Mouse (Mus musculus): ENCODE measurements around the gene Prrg4. TPM values are rescaled to one million over a fixed set of nuclear protein-coding genes. Genes with fewer than 3 reads are reported as not detected.

The Prrg4 gene
- total and polyA plus RNA-seq, 3 experiments: not detected

- H3K9me3 ChIP-seq (replicated peaks; ENCODE audit: insufficient read depth, low read length): no peaks in the 10 kb centered on the region
- H3K4me1 ChIP-seq (ENCODE audit: control insufficient read depth in 1 of 2, insufficient read depth in 2 of 2, low read length in 2 of 2): peaks cover 7 to 10% of the 10 kb centered on the region in 2 experiments
- peaks cover 0 to 26% of the 10 kb centered on the region in 2 experiments; a peak in 2 of 4 replicates for H3K36me3 ChIP-seq (ENCODE audit: control insufficient read depth in 1 of 2, insufficient read depth in 2 of 2, low read length in 2 of 2)
- DNase-seq (ENCODE audit: low read depth, low spot score): peak; percentile 25
- H3K9ac ChIP-seq (ENCODE audit: control insufficient read depth, low read depth, low read length, poor library complexity, severe bottlenecking): peak overlapping the region; percentile 14; the same call in 1 of the 2 replicates
- H3K79me2 ChIP-seq (ENCODE audit: control insufficient read depth, insufficient read depth, low read length, poor library complexity): peaks cover 43% of the 10 kb centered on the region
- H3K4me3 ChIP-seq (ENCODE audit: control insufficient read depth in 1 of 2, insufficient read depth in 1 of 2, low read depth in 2 of 2, low read length in 2 of 2): no peak overlapping the region; a peak in 1 of 4 replicates
- TF ChIP-seq MYC (IDR thresholded peaks at IDR 0.05; ENCODE audit: low read depth, low read length): no peak
- no peak for TF ChIP-seq TBP (IDR thresholded peaks at IDR 0.05; ENCODE audit: low read depth, low read length)
- no peak overlapping the region for H3K27ac ChIP-seq (ENCODE audit: control insufficient read depth, low read depth, low read length)
- H3K27me3 ChIP-seq (ENCODE audit: control insufficient read depth in 1 of 2, insufficient read depth in 2 of 2, low read length in 2 of 2): no peaks in the 10 kb centered on the region
Measured at GRCm38 (mm10) chr2:104814181-104814951, 35.3 kb downstream of the Prrg4 start.

- peaks cover 2 to 5% of the 10 kb centered on the region in 2 experiments; a peak in 2 of 4 replicates for H3K4me1 ChIP-seq (ENCODE audit: control insufficient read depth in 1 of 2, insufficient read depth in 2 of 2, low read length in 2 of 2)
- peak; percentile 84 for DNase-seq (ENCODE audit: low read depth, low spot score)
- H3K4me3 ChIP-seq (ENCODE audit: control insufficient read depth in 1 of 2, insufficient read depth in 1 of 2, low read depth in 2 of 2, low read length in 2 of 2): no peak overlapping the region
- H3K27me3 ChIP-seq (ENCODE audit: control insufficient read depth in 1 of 2, insufficient read depth in 2 of 2, low read length in 2 of 2): no peaks in the 10 kb centered on the region
- H3K9ac ChIP-seq (ENCODE audit: control insufficient read depth, low read depth, low read length, poor library complexity, severe bottlenecking): no peak overlapping the region
- peaks cover 11% of the 10 kb centered on the region; the same call in 1 of the 2 replicates for H3K79me2 ChIP-seq (ENCODE audit: control insufficient read depth, insufficient read depth, low read length, poor library complexity)
- H3K36me3 ChIP-seq (ENCODE audit: control insufficient read depth in 1 of 2, insufficient read depth in 2 of 2, low read length in 2 of 2): peaks cover 0 to 11% of the 10 kb centered on the region in 2 experiments; a peak in 3 of 4 replicates
- no peaks in the 10 kb centered on the region for H3K9me3 ChIP-seq (replicated peaks; ENCODE audit: insufficient read depth, low read length)
- TF ChIP-seq TCF12 (IDR thresholded peaks at IDR 0.05; ENCODE audit: low read depth, low read length) (no peak), RCOR1 (IDR thresholded peaks at IDR 0.05; ENCODE audit: low read depth, low read length) (0 out of 2 replicates have a peak, but pooled peaks have one; percentile 42), USF1 (IDR thresholded peaks at IDR 0.05; ENCODE audit: low read depth, low read length) (no peak), EP300 (IDR thresholded peaks at IDR 0.05; ENCODE audit: low read depth in 1 of 2, low read length in 2 of 2) (peak in 1 of 2 experiments; percentile 41; a peak in 1 of 4 replicates), MYB (IDR thresholded peaks at IDR 0.05; ENCODE audit: low read depth, low read length) (no peak), CHD2 (IDR thresholded peaks at IDR 0.05; ENCODE audit: low read length) (no peak), MEF2A (IDR thresholded peaks at IDR 0.05; ENCODE audit: extremely low read depth, insufficient replicate concordance, low read depth, low read length, poor library complexity, severe bottlenecking) (no peak), ELF1 (IDR thresholded peaks at IDR 0.05; ENCODE audit: low read depth, low read length) (no peak)
- no peak overlapping the region for H3K27ac ChIP-seq (ENCODE audit: control insufficient read depth, low read depth, low read length)
Measured at GRCm38 (mm10) chr2:104805435-104805834, 44.2 kb downstream of the Prrg4 start.

Other genes with a start within 250 kb of the Prrg4 start
- 26.7 and 28.6 TPM in 2 replicates for gene Tcp11l1, start 137.7 kb downstream of the Prrg4 start, total RNA-seq (2012; rRNA removed)
- 10 to 100 TPM in 1 of 2 experiments, not detected in 1; 22.1 TPM for gene Tcp11l1, start 137.7 kb downstream of the Prrg4 start, polyA plus RNA-seq (2012; ENCODE audit: insufficient read depth in 1 of 2, insufficient read length in 2 of 2, low read depth in 1 of 2, low replicate concordance in 2 of 2, missing spikeins in 1 of 2)
- gene Pin1rt1, start 133.5 kb downstream of the Prrg4 start, total RNA-seq (2012; rRNA removed): not detected in 2 replicates
- under 1 TPM in 1 of 2 experiments, not detected in 1; 0.07 TPM for gene Pin1rt1, start 133.5 kb downstream of the Prrg4 start, polyA plus RNA-seq (2012; ENCODE audit: insufficient read depth in 1 of 2, insufficient read length in 2 of 2, low read depth in 1 of 2, low replicate concordance in 2 of 2, missing spikeins in 1 of 2)
- 7.1 and 8.0 TPM in 2 replicates for gene Depdc7, start 107.0 kb downstream of the Prrg4 start, total RNA-seq (2012; rRNA removed)
- gene Depdc7, start 107.0 kb downstream of the Prrg4 start, polyA plus RNA-seq (2012; ENCODE audit: insufficient read depth in 1 of 2, insufficient read length in 2 of 2, low read depth in 1 of 2, low replicate concordance in 2 of 2, missing spikeins in 1 of 2): 1 to 10 TPM in 1 of 2 experiments, not detected in 1; 8.6 TPM
- gene Qser1, start 33.1 kb downstream of the Prrg4 start, total RNA-seq (2012; rRNA removed): 3.9 and 5.2 TPM in 2 replicates
- 10 to 100 TPM in 1 of 2 experiments, not detected in 1; 14.5 TPM for gene Qser1, start 33.1 kb downstream of the Prrg4 start, polyA plus RNA-seq (2012; ENCODE audit: insufficient read depth in 1 of 2, insufficient read length in 2 of 2, low read depth in 1 of 2, low replicate concordance in 2 of 2, missing spikeins in 1 of 2)
- 0.03 and 0.08 TPM in 2 replicates for gene Ccdc73, start 17.9 kb upstream of the Prrg4 start, total RNA-seq (2012; rRNA removed)
- under 1 TPM in 1 of 2 experiments, not detected in 1; 0.43 TPM for gene Ccdc73, start 17.9 kb upstream of the Prrg4 start, polyA plus RNA-seq (2012; ENCODE audit: insufficient read depth in 1 of 2, insufficient read length in 2 of 2, low read depth in 1 of 2, low replicate concordance in 2 of 2, missing spikeins in 1 of 2)
- gene Eif3m, start 167.2 kb upstream of the Prrg4 start, total RNA-seq (2012; rRNA removed): 321 and 341 TPM in 2 replicates
- gene Eif3m, start 167.2 kb upstream of the Prrg4 start, polyA plus RNA-seq (2012; ENCODE audit: insufficient read depth in 1 of 2, insufficient read length in 2 of 2, low read depth in 1 of 2, low replicate concordance in 2 of 2, missing spikeins in 1 of 2): 100 to 1,000 TPM in 1 of 2 experiments, not detected in 1; 172 TPM
- not detected in 2 replicates for gene Gm11060, start 242.1 kb upstream of the Prrg4 start, total RNA-seq (2012; rRNA removed)
- gene Gm11060, start 242.1 kb upstream of the Prrg4 start, polyA plus RNA-seq (2012; ENCODE audit: insufficient read depth in 1 of 2, insufficient read length in 2 of 2, low read depth in 1 of 2, low replicate concordance in 2 of 2, missing spikeins in 1 of 2): not detected

All from MEL (cell line).